Mouse (Mus musculus) G1E (cell line): ENCODE data around the gene C130026I21Rik.

Experiments
- CTCF ChIP-seq: IDR thresholded peaks from 2 replicates; pipeline ENCODE4 v1.5.1; 2012; ENCODE audit warnings: low read depth, low read length, inconsistent platforms, mixed read lengths
- TAL1 ChIP-seq: conservative IDR thresholded peaks from 2 replicates; pipeline ENCODE4 v1.6.1; 2012; ENCODE audit warnings: low read depth, low read length, inconsistent platforms, mixed read lengths

GRCm38 (mm10) chr1:84951566-84951965 lies 318.8 kb downstream of the C130026I21Rik start:
- TF ChIP-seq TAL1 (no peak), CTCF (no peak)
